Mouse (Mus musculus) thymus, postnatal 14 days (tissue): ENCODE data around the gene Hdgfl2.
"Not testable (repeated sequence)": the region's sequence is repeated elsewhere in the genome, so short reads cannot be mapped to it uniquely, and the experiment has no call there.

Experiments used
- DNase-seq: peaks from one replicate; pipeline ENCODE4 v3.0.0; 2021

Hdgfl2 gene

GRCm38 (mm10) chr17:56062081-56062480, 17.4 kb upstream of the Hdgfl2 start:
- no peak for DNase-seq

GRCm38 (mm10) chr17:56065715-56066114, 13.7 kb upstream of the Hdgfl2 start:
- not testable (repeated sequence) for DNase-seq

- no peak for DNase-seq
Measured at GRCm38 (mm10) chr17:56066451-56066850, 13.0 kb upstream of the Hdgfl2 start.

- DNase-seq, result no peak
Measured at GRCm38 (mm10) chr17:56069066-56069465, 10.4 kb upstream of the Hdgfl2 start.

GRCm38 (mm10) chr17:56071126-56071525, 8.3 kb upstream of the Hdgfl2 start:
- no peak for DNase-seq

- DNase-seq, result no peak
Measured at GRCm38 (mm10) chr17:56072243-56072642, 7.2 kb upstream of the Hdgfl2 start.

GRCm38 (mm10) chr17:56074097-56074826, 5.2 kb upstream of the Hdgfl2 start:
- peak; percentile 85 for DNase-seq

- peak; percentile 98 for DNase-seq
Measured at GRCm38 (mm10) chr17:56074827-56075208, 4.6 kb upstream of the Hdgfl2 start, which contains the start of gene Ubxn6. TSS of gene Ubxn6 (minus strand) at chr17:56075028.

- no peak for DNase-seq
Measured at GRCm38 (mm10) chr17:56077523-56077922, 1.9 kb upstream of the Hdgfl2 start.

- DNase-seq, result peak; percentile 35
Measured at GRCm38 (mm10) chr17:56078361-56078760, 1.1 kb upstream of the Hdgfl2 start.

- DNase-seq, result peak; percentile 41
Measured at GRCm38 (mm10) chr17:56079921-56080320, 487 bp downstream of the Hdgfl2 start.

- DNase-seq, result peak; percentile 21
Measured at GRCm38 (mm10) chr17:56080781-56081585, 1.5 kb downstream of the Hdgfl2 start.

GRCm38 (mm10) chr17:56092312-56092711, 12.9 kb downstream of the Hdgfl2 start:
- no peak for DNase-seq

GRCm38 (mm10) chr17:56092794-56093193, 13.4 kb downstream of the Hdgfl2 start:
- no peak for DNase-seq

GRCm38 (mm10) chr17:56096883-56097282, 17.4 kb downstream of the Hdgfl2 start:
- no peak for DNase-seq

GRCm38 (mm10) chr17:56098180-56098579, 18.7 kb downstream of the Hdgfl2 start:
- DNase-seq, result no peak

GRCm38 (mm10) chr17:56098711-56099572, 19.5 kb downstream of the Hdgfl2 start:
- DNase-seq, result no peak

GRCm38 (mm10) chr17:56100811-56101210, 21.4 kb downstream of the Hdgfl2 start:
- no peak for DNase-seq

- no peak for DNase-seq
Measured at GRCm38 (mm10) chr17:56102158-56102557, 22.7 kb downstream of the Hdgfl2 start.

GRCm38 (mm10) chr17:56102927-56103326, 23.5 kb downstream of the Hdgfl2 start:
- DNase-seq, result no peak

GRCm38 (mm10) chr17:56103465-56104285, 24.2 kb downstream of the Hdgfl2 start:
- DNase-seq, result no peak

GRCm38 (mm10) chr17:56104821-56105220, 25.4 kb downstream of the Hdgfl2 start:
- DNase-seq, result not testable (repeated sequence)
